Mouse (Mus musculus): ENCODE data around the gene Hbb-bh1.
"Not testable (repeated sequence)": the region's sequence is repeated elsewhere in the genome, so short reads cannot be mapped to it uniquely, and the experiment has no call there.

Gene Hbb-bh1

DNA sequence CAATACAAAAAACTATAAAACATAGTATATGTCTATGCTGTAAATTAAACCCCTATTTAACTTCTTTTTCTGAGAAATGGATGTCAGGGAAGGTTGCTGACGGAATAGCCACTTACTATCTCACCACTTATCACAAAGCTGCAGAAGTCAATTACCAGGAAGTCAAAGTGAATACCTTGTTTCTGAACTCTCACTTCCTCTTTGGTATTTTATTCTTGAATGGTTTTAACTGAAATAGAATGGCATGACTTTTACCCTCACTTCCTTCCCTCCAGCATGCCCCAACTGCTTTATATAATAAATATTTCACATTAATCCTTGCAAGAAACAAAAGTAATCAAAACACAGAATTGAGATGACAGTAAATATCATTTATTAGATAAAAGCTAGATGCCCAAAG lies 30.8 kb downstream of the Hbb-bh1 start:
- no peak for DNase-seq (ENCODE audit: low read depth, low spot score)

DNA sequence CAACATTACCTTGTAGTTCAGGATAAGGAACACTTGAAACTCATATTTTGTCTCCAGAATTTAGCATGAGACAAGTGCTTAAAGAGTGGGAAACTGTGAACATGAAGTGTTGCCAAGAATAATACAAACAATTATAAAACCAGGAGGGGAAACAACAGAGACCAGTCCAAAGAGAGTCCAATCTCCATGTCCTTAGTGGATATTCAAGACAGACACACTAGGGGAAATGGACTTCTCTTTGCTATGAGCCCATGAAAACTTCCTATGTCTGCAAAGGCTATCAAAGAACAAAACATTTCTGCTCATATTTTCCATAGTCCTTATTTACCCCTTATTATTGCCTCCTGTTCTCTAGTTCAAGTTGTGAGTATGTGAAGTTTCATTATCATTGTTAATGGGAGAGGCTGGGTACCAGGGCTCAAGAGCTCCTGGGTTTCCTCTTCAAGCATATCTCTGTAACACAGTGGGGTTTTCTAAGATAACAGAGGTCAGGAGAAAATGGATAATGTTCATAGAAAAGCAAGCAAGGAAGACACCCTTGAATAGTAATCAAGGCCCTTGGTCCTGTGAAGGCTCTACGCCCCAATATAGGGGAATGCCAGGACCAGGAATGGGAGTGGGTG lies 31.6 kb downstream of the Hbb-bh1 start:
- DNase-seq (ENCODE audit: low read depth, low spot score) = no peak

DNA sequence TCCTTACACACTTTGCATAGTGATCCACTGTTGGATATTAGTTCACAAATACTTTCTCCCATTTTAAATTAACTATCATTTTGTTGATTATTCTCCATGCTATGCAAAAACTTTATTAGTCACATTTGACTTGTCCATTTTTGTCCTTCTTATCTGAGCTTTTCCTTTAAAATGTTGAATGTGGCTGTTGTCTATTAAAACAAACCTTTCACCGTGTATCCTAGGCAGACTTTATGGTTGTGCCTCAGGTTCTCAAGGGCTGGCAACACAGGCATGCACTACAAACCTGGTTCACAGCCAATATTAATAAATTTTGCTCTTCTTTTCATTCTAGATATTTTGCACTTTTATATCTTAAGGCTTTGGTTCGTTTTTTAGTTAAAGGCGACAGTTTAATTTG lies 32.2 kb downstream of the Hbb-bh1 start:
- DNase-seq (ENCODE audit: low read depth, low spot score) = no peak

DNA sequence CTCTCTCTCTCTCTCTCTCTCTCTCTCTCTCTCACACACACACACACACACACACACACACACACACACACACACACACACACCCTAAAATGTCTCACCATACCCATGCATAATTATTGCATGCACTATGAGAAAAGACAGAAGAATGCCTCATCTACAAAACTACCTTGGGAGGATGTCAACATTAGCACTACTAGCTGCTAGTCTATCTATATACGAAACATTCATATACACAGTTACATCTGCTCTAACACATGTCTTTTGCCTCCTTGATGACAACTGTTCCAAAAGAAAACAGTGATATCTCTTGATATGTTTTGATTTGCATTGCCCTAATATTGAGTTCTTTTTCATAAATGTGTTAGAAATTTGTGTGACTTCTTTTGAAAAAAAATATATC lies 32.7 kb downstream of the Hbb-bh1 start:
- DNase-seq (ENCODE audit: low read depth, low spot score) = no peak

DNA sequence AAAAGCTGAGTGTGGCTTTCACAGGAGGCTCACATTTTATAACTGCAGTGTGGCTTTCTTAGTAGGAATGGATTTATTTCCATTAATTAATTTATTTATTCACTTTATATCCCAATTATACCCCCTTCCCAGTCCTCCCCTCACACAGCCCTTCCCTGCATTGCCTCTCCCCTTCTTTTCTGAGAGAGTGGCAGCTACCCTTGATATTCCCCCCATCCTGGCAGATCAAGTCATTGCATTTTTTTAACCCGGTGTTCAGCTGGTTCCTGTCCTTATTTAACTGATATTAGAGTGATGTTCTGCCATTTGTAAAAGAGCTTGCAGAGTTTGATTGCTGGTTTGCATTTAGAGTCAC lies 33.2 kb downstream of the Hbb-bh1 start:
- no peak for DNase-seq (ENCODE audit: low read depth, low spot score)

DNA sequence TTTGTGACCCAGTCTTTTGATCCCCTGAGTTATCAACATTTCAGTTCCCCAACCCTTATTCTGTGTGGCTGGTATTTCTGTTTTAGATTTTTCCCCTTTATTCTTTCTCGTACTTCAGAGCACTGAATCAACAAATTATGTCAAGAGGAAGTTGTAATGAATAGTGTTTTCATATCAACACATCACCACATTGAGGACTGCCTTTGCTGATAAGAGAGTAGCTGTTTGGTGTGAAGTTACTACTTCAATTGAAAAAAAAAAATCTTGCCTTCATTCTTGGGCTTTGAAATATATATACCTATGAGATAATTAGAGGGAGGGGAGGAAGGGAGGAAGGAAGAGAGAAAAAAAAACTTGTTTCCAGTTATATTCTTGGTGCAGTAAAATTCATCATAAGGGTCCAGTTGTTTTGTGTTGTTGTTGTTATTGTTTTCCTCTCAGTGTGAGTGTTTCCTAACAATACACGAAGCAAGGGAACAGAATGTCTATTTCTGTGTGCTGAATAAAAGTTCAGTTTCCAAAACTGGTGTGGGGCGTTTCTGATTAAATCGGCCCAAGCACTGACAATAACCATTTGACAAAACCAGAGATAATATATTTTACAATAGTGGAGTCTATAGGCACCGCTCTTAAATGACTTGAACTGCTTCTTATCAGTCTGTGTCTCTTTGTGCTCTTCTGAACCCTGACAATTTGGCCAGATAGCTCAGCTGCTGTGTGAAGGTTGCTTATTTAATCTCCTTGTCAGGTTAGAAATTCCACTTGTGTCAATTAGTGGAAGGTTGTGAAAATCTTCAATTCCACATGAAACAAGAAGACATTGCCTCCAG lies 33.8 kb downstream of the Hbb-bh1 start:
- DNase-seq (ENCODE audit: low read depth, low spot score) = no peak

DNA sequence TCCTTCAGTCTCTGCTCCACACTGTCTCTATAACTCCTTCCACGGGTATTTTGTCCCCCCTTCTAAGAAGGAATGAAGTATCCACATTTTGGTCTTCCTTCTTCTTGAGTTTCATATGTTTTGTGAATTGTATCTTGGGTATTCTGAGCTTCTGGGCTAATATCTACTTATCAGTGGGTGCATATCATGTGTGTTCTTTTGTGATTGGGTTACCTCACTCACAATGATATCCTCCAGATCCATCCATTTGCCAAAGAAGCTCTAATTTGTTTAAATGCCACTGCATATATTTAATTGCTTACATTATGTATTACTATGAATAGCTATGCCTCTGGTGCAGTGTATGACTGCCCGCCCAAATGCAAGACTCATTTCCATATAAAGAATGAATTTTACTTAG lies 34.8 kb downstream of the Hbb-bh1 start:
- DNase-seq (ENCODE audit: low read depth, low spot score) = not testable (repeated sequence)

GRCm38 (mm10) chr7:103806856-103807255 lies 36.1 kb downstream of the Hbb-bh1 start:
- DNase-seq (ENCODE audit: low read depth, low spot score) = no peak

DNA sequence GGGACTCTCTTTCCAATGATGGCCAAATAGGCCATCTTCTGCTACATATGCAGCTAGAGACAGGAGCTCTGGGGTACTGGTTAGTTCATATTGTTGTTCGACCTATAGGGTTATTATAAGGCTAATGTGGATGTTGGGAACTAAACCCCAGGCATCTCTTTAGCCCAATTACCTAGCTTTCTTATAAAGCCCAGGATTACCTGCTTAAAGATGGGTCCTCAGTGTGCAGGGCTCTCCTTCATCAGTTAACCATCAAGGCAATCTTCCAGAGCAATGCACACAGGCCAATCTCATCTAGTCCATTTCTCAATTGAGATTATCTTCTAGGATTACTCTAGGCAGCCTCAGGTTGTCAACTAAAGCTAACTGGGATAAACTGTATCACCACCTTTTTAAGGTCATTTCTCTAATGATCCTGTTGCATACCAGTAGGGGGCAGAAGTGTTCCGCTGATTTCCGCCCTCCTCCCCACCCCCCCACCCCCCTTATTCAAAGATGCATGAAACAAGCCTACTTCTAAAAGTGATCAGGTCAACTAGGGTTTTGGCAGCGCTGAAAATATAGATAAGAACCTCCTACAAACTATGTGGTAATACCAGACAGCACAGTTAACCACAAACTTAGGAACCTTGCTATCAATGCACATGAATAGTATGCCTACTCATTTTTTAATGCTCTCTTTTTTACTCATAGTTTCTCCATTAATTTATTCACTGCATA lies 50.1 kb downstream of the Hbb-bh1 start:
- DNase-seq (ENCODE audit: low read depth, low spot score) = no peak

- no peak for DNase-seq (ENCODE audit: low read depth, low spot score)
Observed at GRCm38 (mm10) chr7:103791721-103792120, 51.2 kb downstream of the Hbb-bh1 start, which contains the start of gene Olfr67. Gene Olfr67 (minus strand): TSS chr7:103791821.

All from skeletal muscle tissue, adult 2 months (tissue).